Mouse (Mus musculus) thymus, postnatal 10 days (tissue): ENCODE measurements at regions not wholly inside any gene's neighbourhood (a gene's known extent, or its start where the extent isn't known, plus 50 kb on each side); places are given as distances from the start of the nearest gene placed in this dataset.

Experiments used
- DNase-seq, 2 experiments: peaks; one replicate each; pipeline ENCODE4 v3.0.0; 2021; ENCODE audit warnings: low spot score in 2 of 2

GRCm38 (mm10) chr10:66433490-66433889, 662.4 kb upstream of the Jmjd1c start:
- no peak for DNase-seq

GRCm38 (mm10) chr10:66470684-66471083, 625.2 kb upstream of the Jmjd1c start:
- no peak for DNase-seq

GRCm38 (mm10) chr10:66472038-66472437, 623.9 kb upstream of the Jmjd1c start:
- no peak for DNase-seq

GRCm38 (mm10) chr10:66475187-66475735, 620.7 kb upstream of the Jmjd1c start:
- DNase-seq, result no peak

- no peak for DNase-seq
Measured at GRCm38 (mm10) chr10:66490871-66491270, 605.1 kb upstream of the Jmjd1c start.

GRCm38 (mm10) chr10:66491850-66492249, 604.1 kb upstream of the Jmjd1c start:
- no peak for DNase-seq

- DNase-seq, result no peak
Measured at GRCm38 (mm10) chr10:66539846-66540245, 556.1 kb upstream of the Jmjd1c start.

- no peak for DNase-seq
Measured at GRCm38 (mm10) chr10:66546656-66547055, 549.3 kb upstream of the Jmjd1c start.

GRCm38 (mm10) chr10:66547660-66548059, 548.3 kb upstream of the Jmjd1c start:
- no peak for DNase-seq

- no peak for DNase-seq
Measured at GRCm38 (mm10) chr10:66548073-66548472, 547.9 kb upstream of the Jmjd1c start.

GRCm38 (mm10) chr10:66552919-66553318, 543.0 kb upstream of the Jmjd1c start:
- DNase-seq, result no peak

GRCm38 (mm10) chr10:66554259-66554658, 541.7 kb upstream of the Jmjd1c start:
- DNase-seq, result no peak

- no peak for DNase-seq
Measured at GRCm38 (mm10) chr10:66558097-66558840, 537.7 kb upstream of the Jmjd1c start.

- no peak for DNase-seq
Measured at GRCm38 (mm10) chr10:66565374-66565773, 530.6 kb upstream of the Jmjd1c start.

GRCm38 (mm10) chr10:66574846-66575535, 520.9 kb upstream of the Jmjd1c start:
- DNase-seq, result no peak

GRCm38 (mm10) chr10:66593001-66593400, 502.9 kb upstream of the Jmjd1c start:
- DNase-seq, result no peak

- no peak for DNase-seq
Measured at GRCm38 (mm10) chr10:66593506-66593905, 502.4 kb upstream of the Jmjd1c start.

GRCm38 (mm10) chr10:66597952-66598351, 498.0 kb upstream of the Jmjd1c start:
- DNase-seq, result no peak

GRCm38 (mm10) chr10:66607141-66607540, 488.8 kb upstream of the Jmjd1c start:
- no peak for DNase-seq

- DNase-seq, result no peak
Measured at GRCm38 (mm10) chr10:66616280-66616679, 479.6 kb upstream of the Jmjd1c start.

GRCm38 (mm10) chr10:66630996-66631395, 464.9 kb upstream of the Jmjd1c start:
- DNase-seq, result no peak

- DNase-seq, result no peak
Measured at GRCm38 (mm10) chr10:66640890-66641847, 454.8 kb upstream of the Jmjd1c start.
